35 mouse cellular contexts compared by ENCODE assay signal in the genomic region with DNA sequence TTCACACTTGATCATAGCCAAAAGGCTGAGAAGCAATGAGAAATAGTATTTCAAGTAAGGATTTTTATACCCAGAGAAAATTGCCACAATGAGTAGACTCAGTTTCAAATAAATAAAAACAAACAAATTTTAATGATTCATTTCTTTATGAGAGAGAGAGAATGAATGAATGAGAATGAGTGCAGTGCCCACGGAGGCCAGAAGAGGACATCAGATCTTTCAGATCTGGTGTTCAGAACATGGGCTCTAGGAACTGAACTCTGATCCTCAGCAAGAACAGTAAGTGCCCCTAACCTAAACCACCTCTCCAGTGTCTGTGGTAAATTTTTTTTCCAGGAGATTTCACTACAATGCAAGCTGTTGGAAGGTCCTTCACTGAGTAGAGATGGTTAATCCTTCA.
"Had no signal": no experiment of that assay in that cellular context is flagged by ENCODE, and none has a peak within 500 bp of the region (broad histone marks: within the 10 kb centered on the region; RNA-seq: fewer than 3 reads in every experiment).

No protein-coding gene starts in this region.

- H3K27ac ChIP-seq: heart, embryonic 13.5 days; heart, embryonic 15.5 days; hindbrain, embryonic 10.5 days; hindbrain, embryonic 12.5 days; hindbrain, embryonic 13.5 days; hindbrain, embryonic 14.5 days; hindbrain, embryonic 15.5 days; hindbrain, postnatal 0 days; intestine, embryonic 15.5 days; kidney, embryonic 15.5 days; kidney, postnatal 0 days; layer of hippocampus, adult 2 months; left cerebral cortex, adult 2 months had no signal

- H3K9me3 ChIP-seq: heart, embryonic 12.5 days; heart, embryonic 13.5 days; heart, embryonic 15.5 days; hindbrain, embryonic 10.5 days; hindbrain, embryonic 12.5 days; hindbrain, embryonic 13.5 days; hindbrain, embryonic 15.5 days; intestine, embryonic 15.5 days; kidney, embryonic 15.5 days had no signal

- DNase-seq: heart, postnatal 10 days; heart, postnatal 14 days; heart, postnatal 36 days; heart, postnatal 4 days; kidney, adult 11 months; kidney, adult 18-20 months; kidney, adult 2 months; kidney, adult 8-10 months; kidney, adult 9 months; kidney, postnatal 10 days; kidney, postnatal 14 days; kidney, postnatal 25 days; kidney, postnatal 36 days; kidney, postnatal 4 days; layer of hippocampus, adult 9-11 months; layer of hippocampus, postnatal 36 days had no signal

- ATAC-seq: hindbrain, embryonic 16.5 days; hindbrain, postnatal 0 days; inflammation-experienced regulatory T-cells, adult 6 months; intestine, embryonic 15.5 days; intestine, embryonic 16.5 days; intestine, postnatal 0 days had no signal

- H3K36me3 ChIP-seq: heart, embryonic 12.5 days; heart, embryonic 13.5 days; heart, embryonic 15.5 days; hindbrain, embryonic 10.5 days; hindbrain, embryonic 12.5 days; hindbrain, embryonic 13.5 days; hindbrain, embryonic 15.5 days; intestine, embryonic 15.5 days; kidney, embryonic 15.5 days had no signal

- H3K9ac ChIP-seq: heart, embryonic 12.5 days; heart, embryonic 13.5 days; heart, embryonic 15.5 days; hindbrain, embryonic 12.5 days; hindbrain, embryonic 13.5 days; hindbrain, embryonic 14.5 days; hindbrain, embryonic 15.5 days; intestine, embryonic 15.5 days; kidney, embryonic 15.5 days had no signal

- H3K4me2 ChIP-seq: heart, embryonic 11.5 days; heart, embryonic 12.5 days; heart, embryonic 13.5 days; heart, embryonic 15.5 days; hindbrain, embryonic 12.5 days; hindbrain, embryonic 13.5 days; hindbrain, embryonic 14.5 days; hindbrain, embryonic 15.5 days; intestine, embryonic 15.5 days; kidney, embryonic 15.5 days had no signal

- H3K4me3 ChIP-seq: heart, embryonic 12.5 days; heart, embryonic 13.5 days; heart, embryonic 15.5 days; hindbrain, embryonic 10.5 days; hindbrain, embryonic 12.5 days; hindbrain, embryonic 13.5 days; hindbrain, embryonic 15.5 days; intestine, embryonic 15.5 days; kidney, embryonic 15.5 days; layer of hippocampus, adult 2 months; left cerebral cortex, adult 2 months had no signal
